Mouse (Mus musculus): ENCODE results near the gene 1700001J03Rik. TPM values are rescaled to one million over a fixed set of nuclear protein-coding genes. Genes with fewer than 3 reads are reported as not detected.

The 1700001J03Rik gene
- polyA plus RNA-seq, 1 experiment from 2014 or later: not detected

- Histone ChIP-seq H3K9me3 (ENCODE audit: low read depth, low read length) (no peaks in the 10 kb centered on the region), H3K9ac (peak overlapping the region; percentile 83), H3K27me3 (ENCODE audit: insufficient read depth, low read length) (no peaks in the 10 kb centered on the region), H3K4me1 (ENCODE audit: insufficient read depth) (0 out of 2 replicates have a peak, but pooled peaks cover 2% of the 10 kb centered on the region), H3K27ac (ENCODE audit: low read depth) (peak overlapping the region; percentile 96), H3K4me2 (peak overlapping the region; percentile 69), H3K36me3 (ENCODE audit: insufficient read depth) (no peaks in the 10 kb centered on the region), H3K4me3 (ENCODE audit: low read depth, low read length) (peak overlapping the region; percentile 79)
- peak; percentile 20 for DNase-seq
- TF ChIP-seq CTCF (IDR thresholded peaks at IDR 0.05; ENCODE audit: low read depth): no peak
- peak; percentile 28; the same call in 1 of the 2 replicates for ATAC-seq (ENCODE audit: insufficient read depth)
- 52% methylated on average over 17 of the region's 17 CpGs for WGBS
Measured at GRCm38 (mm10) chr5:146229869-146230650, 45.0 kb upstream of the 1700001J03Rik start.

GRCm38 (mm10) chr5:146227496-146227895, 42.4 kb upstream of the 1700001J03Rik start:
- no peaks in the 10 kb centered on the region for H3K36me3 ChIP-seq (ENCODE audit: insufficient read depth)
- H3K4me2 ChIP-seq: no peak overlapping the region
- no peaks in the 10 kb centered on the region for H3K27me3 ChIP-seq (ENCODE audit: insufficient read depth, low read length)
- no peaks in the 10 kb centered on the region for H3K9me3 ChIP-seq (ENCODE audit: low read depth, low read length)
- no peak for ATAC-seq (ENCODE audit: insufficient read depth)
- H3K4me3 ChIP-seq (ENCODE audit: low read depth, low read length): no peak overlapping the region
- H3K4me1 ChIP-seq (ENCODE audit: insufficient read depth): no peaks in the 10 kb centered on the region
- WGBS: 80% methylated on average over 8 of the region's 8 CpGs
- TF ChIP-seq CTCF (IDR thresholded peaks at IDR 0.05; ENCODE audit: low read depth): no peak
- H3K9ac ChIP-seq: no peak overlapping the region
- no peak for DNase-seq
- no peak overlapping the region for H3K27ac ChIP-seq (ENCODE audit: low read depth)

GRCm38 (mm10) chr5:146223786-146224185, 38.7 kb upstream of the 1700001J03Rik start:
- no peaks in the 10 kb centered on the region for H3K27me3 ChIP-seq (ENCODE audit: insufficient read depth, low read length)
- ATAC-seq (ENCODE audit: insufficient read depth) (no peak), DNase-seq (peak; percentile 13)
- no peaks in the 10 kb centered on the region for H3K9me3 ChIP-seq (ENCODE audit: low read depth, low read length)
- H3K4me3 ChIP-seq (ENCODE audit: low read depth, low read length): no peak overlapping the region
- no peak for TF ChIP-seq CTCF (IDR thresholded peaks at IDR 0.05; ENCODE audit: low read depth)
- WGBS: 69% methylated on average over 5 of the region's 5 CpGs
- 0 out of 2 replicates have a peak, but pooled peaks cover 2% of the 10 kb centered on the region for H3K4me1 ChIP-seq (ENCODE audit: insufficient read depth)
- H3K27ac ChIP-seq (ENCODE audit: low read depth): no peak overlapping the region
- H3K9ac ChIP-seq: no peak overlapping the region
- no peak overlapping the region for H3K4me2 ChIP-seq
- H3K36me3 ChIP-seq (ENCODE audit: insufficient read depth): peaks cover 10% of the 10 kb centered on the region

- Histone ChIP-seq H3K36me3 (ENCODE audit: insufficient read depth) (peaks cover 29% of the 10 kb centered on the region), H3K9ac (peak overlapping the region; percentile 79), H3K4me1 (ENCODE audit: insufficient read depth) (0 out of 2 replicates have a peak, but pooled peaks cover 2% of the 10 kb centered on the region), H3K4me3 (ENCODE audit: low read depth, low read length) (peak overlapping the region; percentile 65), H3K27ac (ENCODE audit: low read depth) (peak overlapping the region; percentile 98), H3K4me2 (peak overlapping the region; percentile 64), H3K9me3 (ENCODE audit: low read depth, low read length) (no peaks in the 10 kb centered on the region), H3K27me3 (ENCODE audit: insufficient read depth, low read length) (no peaks in the 10 kb centered on the region)
- no peak for ATAC-seq (ENCODE audit: insufficient read depth)
- 24% methylated on average over 6 of the region's 6 CpGs for WGBS
- TF ChIP-seq CTCF (IDR thresholded peaks at IDR 0.05; ENCODE audit: low read depth): no peak
- no peak for DNase-seq
Measured at GRCm38 (mm10) chr5:146221722-146222121, 36.6 kb upstream of the 1700001J03Rik start.

- peak; percentile 38; the same call in 1 of the 2 replicates for TF ChIP-seq CTCF (IDR thresholded peaks at IDR 0.05; ENCODE audit: low read depth)
- peak within 1 kb of the TSS; percentile 65 for H3K4me3 ChIP-seq (ENCODE audit: low read depth, low read length)
- H3K4me2 ChIP-seq: peak within 1 kb of the TSS; percentile 64
Measured at GRCm38 (mm10) chr5:146220879-146221714, 36.0 kb upstream of the 1700001J03Rik start, which contains the start of gene Rnf6. Gene Rnf6, minus strand, starts transcription at chr5:146221555.

GRCm38 (mm10) chr5:146220501-146220878, 35.4 kb upstream of the 1700001J03Rik start:
- Histone ChIP-seq H3K4me2 (peak overlapping the region; percentile 64), H3K4me3 (ENCODE audit: low read depth, low read length) (peak overlapping the region; percentile 65), H3K9ac (peak overlapping the region; percentile 79), H3K27ac (ENCODE audit: low read depth) (peak overlapping the region; percentile 66), H3K36me3 (ENCODE audit: insufficient read depth) (peaks cover 38% of the 10 kb centered on the region), H3K9me3 (ENCODE audit: low read depth, low read length) (no peaks in the 10 kb centered on the region), H3K27me3 (ENCODE audit: insufficient read depth, low read length) (no peaks in the 10 kb centered on the region), H3K4me1 (ENCODE audit: insufficient read depth) (0 out of 2 replicates have a peak, but pooled peaks cover 2% of the 10 kb centered on the region)
- WGBS: 9% methylated on average over 13 of the region's 13 CpGs
- ATAC-seq (ENCODE audit: insufficient read depth) (peak; percentile 46), DNase-seq (no peak)
- no peak for TF ChIP-seq CTCF (IDR thresholded peaks at IDR 0.05; ENCODE audit: low read depth)

More at GRCm38 (mm10) chr5:146220879-146221714, 36.0 kb upstream of the 1700001J03Rik start, which contains the start of gene Rnf6:
- under 1% methylated on average over 67 of the region's 67 CpGs for WGBS
- Histone ChIP-seq H3K4me1 (ENCODE audit: insufficient read depth) (0 out of 2 replicates have a peak, but pooled peaks cover 2% of the 10 kb centered on the region), H3K36me3 (ENCODE audit: insufficient read depth) (peaks cover 32% of the 10 kb centered on the region), H3K27me3 (ENCODE audit: insufficient read depth, low read length) (no peaks in the 10 kb centered on the region), H3K9ac (peak within 1 kb of the TSS; percentile 79), H3K27ac (ENCODE audit: low read depth) (peak within 1 kb of the TSS; percentile 98), H3K9me3 (ENCODE audit: low read depth, low read length) (no peaks in the 10 kb centered on the region)
- ATAC-seq (ENCODE audit: insufficient read depth) (peak; percentile 100), DNase-seq (peak; percentile 95)

All from lung, embryonic 14.5 days (tissue).